Mouse (Mus musculus): ENCODE results near the gene Gbe1.

DNA sequence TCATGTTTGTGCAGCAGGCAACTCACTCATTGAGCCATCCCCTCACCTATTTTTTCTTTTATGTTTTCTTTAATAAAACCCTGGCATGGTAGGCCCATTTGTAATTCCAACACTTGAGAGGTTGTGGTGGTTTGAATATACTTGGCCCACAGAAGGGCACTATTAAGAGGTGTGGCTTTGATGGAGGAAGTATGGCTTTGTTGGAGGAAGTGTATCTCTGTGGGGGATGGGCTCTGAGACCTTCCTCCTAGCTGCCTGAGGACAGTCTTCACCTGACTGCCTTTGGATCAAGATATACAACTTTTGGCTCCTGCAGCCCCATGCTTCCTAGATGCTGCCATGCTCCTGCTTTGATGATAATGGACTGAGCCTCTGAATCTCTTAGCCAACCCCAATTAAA is 21.7 kb downstream of the Gbe1 start:
- TF ChIP-seq POLR2A (IDR thresholded peaks at IDR 0.05; ENCODE audit: low read depth, low read length) (no peak), CTCF (IDR thresholded peaks at IDR 0.05; ENCODE audit: extremely low read depth, insufficient read depth, insufficient read length, insufficient replicate concordance) (no peak)
